Mouse (Mus musculus) liver, embryonic 14.5 days (tissue): Measurements from ENCODE around the gene Mtap. TPM values are rescaled to one million over a fixed set of nuclear protein-coding genes. Genes with fewer than 3 reads are reported as not detected.

ENCODE experiments used
- ATAC-seq: fragments of 200-750 bp; cut with Nextera tagmentation; 2 replicates; pipeline ENCODE4 v1.8.0; 2017; ENCODE audit warnings: moderate number of reproducible peaks, mild to moderate bottlenecking, moderate library complexity; ENCODE audit not compliant: insufficient read depth
- DNase-seq, 3 experiments: peaks; one replicate each; pipeline ENCODE4 v3.0.0-alpha.2; 2012 to 2013; ENCODE audit warnings: low read depth in 3 of 3, low spot score in 3 of 3
- H3K27ac ChIP-seq: fragments of 300-500 bp; sonication (generic); 2 replicates; pipeline ENCODE4 v1.5.1; 2014; ENCODE audit warnings: moderate library complexity, mild to moderate bottlenecking, control low read depth, inconsistent platforms
- H3K27me3 ChIP-seq: fragments of 300-500 bp; sonication (generic); 2 replicates; pipeline ENCODE4 v1.6.1; 2014; ENCODE audit warnings: mild to moderate bottlenecking, low read length, moderate library complexity; ENCODE audit not compliant: control insufficient read depth, insufficient read depth
- H3K36me3 ChIP-seq: fragments of 300-500 bp; sonication (generic); replicated peaks from 2 replicates; pipeline ENCODE4 v1.6.1; 2014; ENCODE audit warnings: low read depth; ENCODE audit not compliant: control insufficient read depth, insufficient read depth
- H3K4me1 ChIP-seq, 2 experiments: fragments of 200-500 bp in 1 of 2; fragments of 300-500 bp in 1 of 2; sonication (generic) in 1 of 2; replicated peaks; 2 replicates each; pipeline ENCODE4 v1.6.1; 2012 to 2014; ENCODE audit warnings: antibody characterized with exemption in 1 of 2, inconsistent platforms in 1 of 2, low read length in 1 of 2; ENCODE audit not compliant: control insufficient read depth in 2 of 2, insufficient read depth in 2 of 2
- H3K4me2 ChIP-seq: fragments of 300-500 bp; sonication (generic); 2 replicates; pipeline ENCODE4 v1.6.1; 2014; ENCODE audit warnings: low read depth, mild to moderate bottlenecking, control low read depth, moderate library complexity
- H3K4me3 ChIP-seq, 2 experiments: fragments of 200-500 bp in 1 of 2; fragments of 300-500 bp in 1 of 2; sonication (generic) in 1 of 2; 2 replicates each; pipeline ENCODE4 v1.5.1; 2012 to 2014; ENCODE audit warnings: low read depth in 2 of 2, low read length in 2 of 2, mild to moderate bottlenecking in 2 of 2, control low read depth in 1 of 2, inconsistent platforms in 1 of 2, moderate library complexity in 1 of 2; ENCODE audit not compliant: insufficient read depth in 1 of 2
- H3K9ac ChIP-seq: fragments of 300-500 bp; sonication (generic); replicated peaks from 2 replicates; pipeline ENCODE4 v1.6.1; 2014; ENCODE audit warnings: mild to moderate bottlenecking, control low read depth, moderate library complexity
- H3K9me3 ChIP-seq: fragments of 300-500 bp; sonication (generic); 2 replicates; pipeline ENCODE4 v1.6.1; 2016; ENCODE audit warnings: low read length, mixed read lengths; ENCODE audit not compliant: control insufficient read depth
- CTCF ChIP-seq: IDR thresholded peaks from 2 replicates; pipeline ENCODE4 v1.5.1; 2016; ENCODE audit warnings: antibody characterized with exemption, low read depth, control low read depth
- EP300 ChIP-seq: IDR thresholded peaks from 2 replicates; pipeline ENCODE4 v1.6.1; 2016; ENCODE audit warnings: antibody characterized with exemption, low read depth
- WGBS: fragments of 180-500 bp; shearing (Covaris S2); extraction: QIAGEN DNeasy Blood & Tissue Kit; methylation state at CpG from one replicate; pipeline ENCODE4 v1.1.7; 2014; ENCODE audit not compliant: insufficient replicate concordance; 5-methylcytosine and 5-hydroxymethylcytosine counted together
- polyA plus RNA-seq, 2 experiments: library from polyadenylated mRNA; depleted of rRNA in 1 of 2; stranded (reverse) in 1 of 2; unstranded in 1 of 2; fragments of >200 nt; fragmentation: Nextera tagmentation in 1 of 2; extraction: Ambion mirVana in 1 of 2; gene quantifications; 2 replicates each; pipeline versions ENCODE4 v1.2.1 to v1.2.3; 2012 to 2014

The Mtap gene
- polyA plus RNA-seq, 2 experiments: 9.8 to 20.4 TPM

DNA sequence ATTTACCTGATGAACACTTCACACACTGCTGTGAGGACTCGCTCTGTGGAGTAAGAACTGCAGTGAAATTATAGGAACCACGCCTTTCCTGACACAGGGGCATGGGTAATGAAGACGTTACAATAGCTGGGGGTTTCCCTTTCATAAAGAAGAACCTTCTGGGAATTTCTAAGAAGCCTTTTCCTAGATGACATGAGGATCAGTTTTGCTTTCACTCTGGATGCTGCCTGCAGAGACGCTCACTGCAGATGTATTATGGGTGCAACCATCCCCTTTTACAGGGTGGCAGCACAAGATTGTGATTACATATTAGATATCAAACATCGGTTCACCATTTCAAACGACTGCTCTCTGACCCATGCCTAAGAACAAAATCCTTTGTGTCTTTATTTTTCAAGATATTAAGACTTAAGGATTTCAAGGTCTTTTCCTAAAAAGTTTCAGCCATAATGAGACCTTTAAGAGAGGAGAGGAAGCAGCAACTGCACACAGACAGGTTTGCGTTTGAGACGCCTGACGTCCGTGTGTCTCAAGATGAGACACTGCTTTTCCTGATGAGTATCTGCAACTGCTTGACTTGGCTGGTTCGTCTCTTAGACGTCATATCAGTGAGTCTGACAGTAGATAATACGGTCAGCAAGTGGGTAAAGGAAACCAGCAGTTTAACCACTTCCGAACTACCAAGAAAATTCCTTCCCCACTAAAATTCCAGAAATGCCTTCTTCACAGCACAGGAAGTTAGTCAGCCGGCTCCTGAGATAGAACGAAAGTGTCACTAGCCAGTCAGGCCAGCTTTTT, 13.3 kb upstream of the Mtap start:
- H3K27ac ChIP-seq: no peak overlapping the region
- H3K4me2 ChIP-seq: peak overlapping the region; percentile 54
- ATAC-seq (no peak), DNase-seq (no peak)
- no peaks in the 10 kb centered on the region for H3K36me3 ChIP-seq
- H3K4me1 ChIP-seq: peaks cover 0 to 16% of the 10 kb centered on the region in 2 experiments; a peak in 3 of 4 replicates
- WGBS: 13% methylated on average over 16 of the region's 16 CpGs
- H3K9ac ChIP-seq: no peak overlapping the region
- H3K9me3 ChIP-seq: no peaks in the 10 kb centered on the region
- peak overlapping the region in 1 of 2 experiments; percentile 12; a peak in 2 of 4 replicates for H3K4me3 ChIP-seq
- no peaks in the 10 kb centered on the region for H3K27me3 ChIP-seq
- TF ChIP-seq CTCF (no peak), EP300 (no peak)

DNA sequence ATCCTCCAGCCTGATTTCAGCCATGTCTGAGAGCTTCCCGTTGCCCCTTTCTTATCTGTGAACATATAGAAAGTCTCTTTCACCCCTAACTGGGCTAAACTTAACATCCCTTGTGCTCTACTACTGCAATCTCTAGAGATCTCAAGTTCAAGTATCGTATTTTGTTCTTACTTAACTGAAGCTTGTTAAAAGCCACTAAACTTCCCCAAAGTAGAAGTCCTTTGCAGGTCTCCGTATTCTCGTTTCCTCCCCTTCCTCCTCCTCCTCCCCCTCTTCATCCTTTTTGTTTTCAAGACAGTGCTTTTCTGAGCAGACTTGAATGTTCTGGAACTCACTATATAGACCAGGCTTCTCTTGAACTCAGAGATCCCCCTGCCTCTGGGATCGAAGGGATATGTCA, 9.2 kb upstream of the Mtap start:
- H3K4me1 ChIP-seq: peaks cover 0 to 16% of the 10 kb centered on the region in 2 experiments; a peak in 3 of 4 replicates
- H3K4me3 ChIP-seq: peak overlapping the region in 1 of 2 experiments; percentile 44; a peak in 2 of 4 replicates
- H3K27me3 ChIP-seq: no peaks in the 10 kb centered on the region
- no peak overlapping the region for H3K27ac ChIP-seq
- H3K36me3 ChIP-seq: no peaks in the 10 kb centered on the region
- 12% methylated on average over 5 of the region's 5 CpGs for WGBS
- ATAC-seq (peak; percentile 7; the same call in 1 of the 2 replicates), DNase-seq (no peak)
- H3K4me2 ChIP-seq: peak overlapping the region; percentile 43
- no peak overlapping the region for H3K9ac ChIP-seq
- H3K9me3 ChIP-seq: no peaks in the 10 kb centered on the region
- no peak for TF ChIP-seq EP300
- TF ChIP-seq CTCF: no peak

GRCm38 (mm10) chr4:89128080-89128936, 8.6 kb upstream of the Mtap start:
- no peaks in the 10 kb centered on the region for H3K36me3 ChIP-seq
- no peak overlapping the region; the same call in 1 of the 2 replicates for H3K27ac ChIP-seq
- H3K9me3 ChIP-seq: no peaks in the 10 kb centered on the region
- H3K9ac ChIP-seq: no peak overlapping the region
- WGBS: 30% methylated on average over 20 of the region's 20 CpGs
- H3K27me3 ChIP-seq: no peaks in the 10 kb centered on the region
- ATAC-seq (peak; percentile 47; the same call in 1 of the 2 replicates), DNase-seq (no peak)
- TF ChIP-seq EP300: no peak
- peak; percentile 80 for TF ChIP-seq CTCF
- H3K4me2 ChIP-seq: peak overlapping the region; percentile 43
- H3K4me1 ChIP-seq: peaks cover 0 to 16% of the 10 kb centered on the region in 2 experiments; a peak in 3 of 4 replicates
- H3K4me3 ChIP-seq: peak overlapping the region in 1 of 2 experiments; percentile 44; a peak in 2 of 4 replicates

DNA sequence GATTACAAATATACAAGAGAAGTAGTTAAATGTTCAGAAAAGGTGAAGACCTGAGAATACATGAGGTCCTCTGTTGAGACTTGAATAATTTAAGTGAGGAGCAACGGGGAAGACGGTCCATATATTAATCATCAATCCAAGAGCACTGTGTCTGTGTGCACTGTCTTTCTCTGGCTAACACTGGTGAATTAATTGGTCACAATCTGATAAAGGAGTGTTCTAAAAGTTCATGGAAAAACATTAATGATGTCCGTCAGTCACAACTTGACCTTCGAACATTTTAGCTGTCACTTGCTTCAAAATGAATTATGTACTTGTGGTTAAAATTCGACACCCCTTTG, 8.0 kb upstream of the Mtap start:
- no peak for ATAC-seq
- H3K4me2 ChIP-seq: peak overlapping the region; percentile 28

More for the DNA sequence above, 8.0 kb upstream of the Mtap start:
- H3K27ac ChIP-seq: no peak overlapping the region; the same call in 1 of the 2 replicates
- TF ChIP-seq EP300 (no peak), CTCF (no peak)
- WGBS: 50% methylated on average over 5 of the region's 5 CpGs
- H3K4me3 ChIP-seq: no peak overlapping the region
- no peaks in the 10 kb centered on the region for H3K9me3 ChIP-seq
- no peaks in the 10 kb centered on the region for H3K27me3 ChIP-seq
- H3K4me1 ChIP-seq: peaks cover 0 to 13% of the 10 kb centered on the region in 2 experiments; a peak in 3 of 4 replicates
- no peak overlapping the region for H3K9ac ChIP-seq
- no peaks in the 10 kb centered on the region for H3K36me3 ChIP-seq
- DNase-seq: no peak
